Mouse (Mus musculus) liver, embryonic 16.5 days (tissue): Measurements from ENCODE around the gene Nwd2. TPM values are rescaled to one million over a fixed set of nuclear protein-coding genes. Genes with fewer than 3 reads are reported as not detected.

Source experiments
- ATAC-seq: fragments of 200-750 bp; cut with Nextera tagmentation; 2 replicates; pipeline ENCODE4 v1.8.0; 2017; ENCODE audit warnings: low read depth, mild to moderate bottlenecking, moderate number of reproducible peaks, moderate library complexity
- H3K27ac ChIP-seq: fragments of 300-500 bp; sonication (generic); 2 replicates; pipeline ENCODE4 v1.5.1; 2014; ENCODE audit warnings: mild to moderate bottlenecking, low read length
- H3K27me3 ChIP-seq: fragments of 300-500 bp; sonication (generic); 2 replicates; pipeline ENCODE4 v1.6.1; 2014; ENCODE audit warnings: low read depth, low read length, mixed read lengths; ENCODE audit not compliant: control insufficient read depth, insufficient read depth
- H3K36me3 ChIP-seq: fragments of 300-500 bp; sonication (generic); 2 replicates; pipeline ENCODE4 v1.6.1; 2014; ENCODE audit warnings: mild to moderate bottlenecking; ENCODE audit not compliant: control insufficient read depth, insufficient read depth
- H3K4me1 ChIP-seq: fragments of 300-500 bp; sonication (generic); 2 replicates; pipeline ENCODE4 v1.6.1; 2014; ENCODE audit warnings: low read depth, low read length, mixed read lengths; ENCODE audit not compliant: control insufficient read depth
- H3K4me2 ChIP-seq: fragments of 300-500 bp; sonication (generic); 2 replicates; pipeline ENCODE4 v1.6.1; 2014; ENCODE audit warnings: low read depth, low read length, mixed read lengths
- H3K4me3 ChIP-seq: fragments of 300-500 bp; sonication (generic); 2 replicates; pipeline ENCODE4 v1.5.1; 2014; ENCODE audit warnings: low read depth, mild to moderate bottlenecking, low read length
- H3K9ac ChIP-seq: fragments of 300-500 bp; sonication (generic); 2 replicates; pipeline ENCODE4 v1.6.1; 2014; ENCODE audit warnings: low read depth, low read length
- H3K9me3 ChIP-seq: fragments of 300-500 bp; sonication (generic); replicated peaks from 2 replicates; pipeline ENCODE4 v1.6.1; 2016; ENCODE audit warnings: low read length; ENCODE audit not compliant: control insufficient read depth
- WGBS: fragments of 180-500 bp; shearing (Covaris S2); extraction: QIAGEN DNeasy Blood & Tissue Kit; methylation state at CpG from one replicate; pipeline ENCODE4 v1.1.7; 2014; ENCODE audit not compliant: insufficient replicate concordance; 5-methylcytosine and 5-hydroxymethylcytosine counted together
- polyA plus RNA-seq: library from polyadenylated mRNA; unstranded; fragments of >200 nt; fragmentation: Nextera tagmentation; extraction: Ambion mirVana; gene quantifications from 2 replicates; pipeline ENCODE4 v1.2.1, GENCODE M21; 2015

Nwd2 gene
- polyA plus RNA-seq, 1 experiment from 2014 or later = 0.04 TPM

- 48% methylated on average over 10 of the region's 10 CpGs for WGBS
- no peak overlapping the region for H3K4me3 ChIP-seq
- no peaks in the 10 kb centered on the region for H3K36me3 ChIP-seq
- no peak overlapping the region for H3K4me2 ChIP-seq
- peak overlapping the region; percentile 45; the same call in 1 of the 2 replicates for H3K27ac ChIP-seq
- peaks cover 43% of the 10 kb centered on the region for H3K4me1 ChIP-seq
- no peak for ATAC-seq
- no peak overlapping the region for H3K9ac ChIP-seq
- no peaks in the 10 kb centered on the region for H3K9me3 ChIP-seq
- no peaks in the 10 kb centered on the region for H3K27me3 ChIP-seq
These were observed 179.7 kb downstream of the Nwd2 start for GRCm38 (mm10) chr5:63828380-63829185.

GRCm38 (mm10) chr5:63831054-63831453 is 182.2 kb downstream of the Nwd2 start:
- Histone ChIP-seq H3K4me3 (no peak overlapping the region), H3K27ac (0 out of 2 replicates have a peak overlapping the region, but pooled peaks have one; percentile 58), H3K4me2 (0 out of 2 replicates have a peak overlapping the region, but pooled peaks have one; percentile 21), H3K9ac (no peak overlapping the region), H3K36me3 (no peaks in the 10 kb centered on the region), H3K27me3 (no peaks in the 10 kb centered on the region), H3K9me3 (no peaks in the 10 kb centered on the region), H3K4me1 (peaks cover 30% of the 10 kb centered on the region)
- no peak for ATAC-seq
- 19% methylated on average over 4 of the region's 4 CpGs for WGBS

GRCm38 (mm10) chr5:63833955-63834354 is 185.1 kb downstream of the Nwd2 start:
- no peaks in the 10 kb centered on the region for H3K27me3 ChIP-seq
- ATAC-seq = no peak
- no peak overlapping the region for H3K9ac ChIP-seq
- peaks cover 24% of the 10 kb centered on the region for H3K4me1 ChIP-seq
- no peak overlapping the region for H3K27ac ChIP-seq
- 69% methylated on average over 5 of the region's 5 CpGs for WGBS
- H3K4me3 ChIP-seq = no peak overlapping the region
- H3K9me3 ChIP-seq = no peaks in the 10 kb centered on the region
- H3K36me3 ChIP-seq = no peaks in the 10 kb centered on the region
- no peak overlapping the region for H3K4me2 ChIP-seq

- Histone ChIP-seq H3K4me2 (no peak overlapping the region), H3K27me3 (no peaks in the 10 kb centered on the region), H3K4me1 (peaks cover 24% of the 10 kb centered on the region), H3K4me3 (no peak overlapping the region), H3K9me3 (no peaks in the 10 kb centered on the region), H3K36me3 (no peaks in the 10 kb centered on the region), H3K27ac (no peak overlapping the region), H3K9ac (no peak overlapping the region)
- WGBS = 67% methylated on average over 3 of the region's 3 CpGs
- no peak for ATAC-seq
These were observed 185.5 kb downstream of the Nwd2 start for GRCm38 (mm10) chr5:63834435-63834834.

GRCm38 (mm10) chr5:63837115-63837514 is 188.2 kb downstream of the Nwd2 start:
- 0 out of 2 replicates have a peak overlapping the region, but pooled peaks have one; percentile 21 for H3K27ac ChIP-seq
- ATAC-seq = peak; percentile 68
- 35% methylated on average over 5 of the region's 5 CpGs for WGBS
- H3K4me3 ChIP-seq = no peak overlapping the region
- no peaks in the 10 kb centered on the region for H3K27me3 ChIP-seq
- no peaks in the 10 kb centered on the region for H3K36me3 ChIP-seq
- no peaks in the 10 kb centered on the region for H3K9me3 ChIP-seq
- H3K4me2 ChIP-seq = no peak overlapping the region
- no peak overlapping the region for H3K9ac ChIP-seq
- peaks cover 10% of the 10 kb centered on the region; the same call in 1 of the 2 replicates for H3K4me1 ChIP-seq

- H3K4me1 ChIP-seq = peaks cover 10% of the 10 kb centered on the region; the same call in 1 of the 2 replicates
- no peak overlapping the region for H3K4me2 ChIP-seq
- H3K9me3 ChIP-seq = no peaks in the 10 kb centered on the region
- H3K27ac ChIP-seq = no peak overlapping the region
- H3K9ac ChIP-seq = no peak overlapping the region
- H3K36me3 ChIP-seq = no peaks in the 10 kb centered on the region
- no peak overlapping the region for H3K4me3 ChIP-seq
- H3K27me3 ChIP-seq = no peaks in the 10 kb centered on the region
- WGBS = 44% methylated on average over 2 of the region's 2 CpGs
- ATAC-seq = peak; percentile 72
These were observed 188.9 kb downstream of the Nwd2 start for GRCm38 (mm10) chr5:63837851-63838250.

- no peak overlapping the region for H3K4me2 ChIP-seq
- H3K27ac ChIP-seq = no peak overlapping the region
- H3K36me3 ChIP-seq = no peaks in the 10 kb centered on the region
- 74% methylated on average over 12 of the region's 12 CpGs for WGBS
- no peak overlapping the region for H3K9ac ChIP-seq
- no peak for ATAC-seq
- H3K9me3 ChIP-seq = no peaks in the 10 kb centered on the region
- peaks cover 10% of the 10 kb centered on the region; the same call in 1 of the 2 replicates for H3K4me1 ChIP-seq
- H3K4me3 ChIP-seq = no peak overlapping the region
- no peaks in the 10 kb centered on the region for H3K27me3 ChIP-seq
These were observed 191.0 kb downstream of the Nwd2 start for GRCm38 (mm10) chr5:63839801-63840416.

- H3K9ac ChIP-seq = no peak overlapping the region
- no peaks in the 10 kb centered on the region for H3K9me3 ChIP-seq
- no peak overlapping the region for H3K4me3 ChIP-seq
- H3K4me1 ChIP-seq = no peaks in the 10 kb centered on the region
- H3K27me3 ChIP-seq = no peaks in the 10 kb centered on the region
- 67% methylated on average over 8 of the region's 8 CpGs for WGBS
- peak; percentile 70 for ATAC-seq
- peak overlapping the region; percentile 23; the same call in 1 of the 2 replicates for H3K4me2 ChIP-seq
- H3K27ac ChIP-seq = peak overlapping the region; percentile 83
- no peaks in the 10 kb centered on the region for H3K36me3 ChIP-seq
These were observed 198.2 kb downstream of the Nwd2 start for GRCm38 (mm10) chr5:63847080-63847479.
